Mouse (Mus musculus): ENCODE results near the gene Spryd4. TPM values are rescaled to one million over a fixed set of nuclear protein-coding genes. Genes with fewer than 3 reads are reported as not detected.

Spryd4 gene
- polyA plus RNA-seq, 1 experiment from 2014 or later, result 16.9 TPM

DNA sequence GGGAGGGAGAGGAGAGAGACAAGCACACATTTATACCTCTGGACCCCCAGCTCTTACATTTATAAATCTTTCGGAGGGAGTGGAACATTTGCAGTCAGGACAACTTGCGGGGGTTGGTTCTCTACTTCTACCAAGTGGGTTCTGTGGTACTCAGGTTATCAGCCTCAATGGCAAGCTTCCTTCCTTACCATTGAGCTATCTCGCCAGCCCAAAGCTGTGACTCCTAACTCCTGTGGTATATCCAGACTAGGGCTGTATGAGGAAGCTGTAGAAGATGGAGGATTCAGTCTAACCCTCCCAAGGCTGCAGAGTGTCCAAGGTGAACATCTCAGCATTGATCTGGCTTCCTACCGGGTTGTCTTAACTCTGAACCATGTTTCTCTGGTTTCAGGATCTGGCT lies 27.5 kb upstream of the Spryd4 start:
- H3K36me3 ChIP-seq (ENCODE audit: insufficient read depth, low read length), result no peaks in the 10 kb centered on the region
- 87% methylated on average over 4 of the region's 4 CpGs for WGBS
- TF ChIP-seq CTCF (IDR thresholded peaks at IDR 0.05), result no peak
- no peak for TF ChIP-seq EP300 (IDR thresholded peaks at IDR 0.05)

GRCm38 (mm10) chr10:128237807-128238480 lies 26.3 kb upstream of the Spryd4 start:
- Histone ChIP-seq H3K4me1 (ENCODE audit: insufficient read depth, low read depth, low read length) (no peaks in the 10 kb centered on the region), H3K36me3 (ENCODE audit: insufficient read depth, low read length) (no peaks in the 10 kb centered on the region), H3K27me3 (replicated peaks; ENCODE audit: insufficient read depth, low read length) (no peaks in the 10 kb centered on the region), H3K4me2 (replicated peaks; ENCODE audit: low read depth, low read length) (no peak overlapping the region), H3K9ac (replicated peaks; ENCODE audit: low read depth) (no peak overlapping the region), H3K9me3 (ENCODE audit: low read length) (no peaks in the 10 kb centered on the region), H3K4me3 (ENCODE audit: low read depth, low read length) (no peak overlapping the region), H3K27ac (ENCODE audit: low read length) (no peak overlapping the region)
- 75% methylated on average over 15 of the region's 15 CpGs for WGBS
- DNase-seq (ENCODE audit: low spot score) (peak; percentile 14), ATAC-seq (no peak)
- TF ChIP-seq CTCF (IDR thresholded peaks at IDR 0.05), result no peak
- no peak for TF ChIP-seq EP300 (IDR thresholded peaks at IDR 0.05)

More for the DNA sequence above, 27.5 kb upstream of the Spryd4 start:
- H3K9me3 ChIP-seq (ENCODE audit: low read length), result no peaks in the 10 kb centered on the region
- H3K4me1 ChIP-seq (ENCODE audit: insufficient read depth, low read depth, low read length), result no peaks in the 10 kb centered on the region
- ATAC-seq, result no peak
- DNase-seq (ENCODE audit: low spot score), result no peak
- H3K9ac ChIP-seq (replicated peaks; ENCODE audit: low read depth), result no peak overlapping the region
- H3K27me3 ChIP-seq (replicated peaks; ENCODE audit: insufficient read depth, low read length), result no peaks in the 10 kb centered on the region
- no peak overlapping the region for H3K4me3 ChIP-seq (ENCODE audit: low read depth, low read length)
- H3K27ac ChIP-seq (ENCODE audit: low read length), result no peak overlapping the region
- H3K4me2 ChIP-seq (replicated peaks; ENCODE audit: low read depth, low read length), result no peak overlapping the region

GRCm38 (mm10) chr10:128236321-128236720 lies 24.7 kb upstream of the Spryd4 start:
- H3K9ac ChIP-seq (replicated peaks; ENCODE audit: low read depth), result no peak overlapping the region
- ATAC-seq, result no peak
- no peaks in the 10 kb centered on the region for H3K27me3 ChIP-seq (replicated peaks; ENCODE audit: insufficient read depth, low read length)
- H3K36me3 ChIP-seq (ENCODE audit: insufficient read depth, low read length), result no peaks in the 10 kb centered on the region
- no peaks in the 10 kb centered on the region for H3K9me3 ChIP-seq (ENCODE audit: low read length)
- no peak for DNase-seq (ENCODE audit: low spot score)
- H3K4me1 ChIP-seq (ENCODE audit: insufficient read depth, low read depth, low read length), result no peaks in the 10 kb centered on the region
- no peak overlapping the region for H3K4me3 ChIP-seq (ENCODE audit: low read depth, low read length)
- no peak overlapping the region for H3K4me2 ChIP-seq (replicated peaks; ENCODE audit: low read depth, low read length)
- no peak overlapping the region for H3K27ac ChIP-seq (ENCODE audit: low read length)
- TF ChIP-seq CTCF (IDR thresholded peaks at IDR 0.05) (no peak), EP300 (IDR thresholded peaks at IDR 0.05) (no peak)
- WGBS, result 82% methylated on average over 4 of the region's 4 CpGs

GRCm38 (mm10) chr10:128232420-128232985 lies 20.9 kb upstream of the Spryd4 start:
- 0% methylated on average over 14 of the region's 14 CpGs for WGBS
- Histone ChIP-seq H3K4me2 (replicated peaks; ENCODE audit: low read depth, low read length) (peak overlapping the region; percentile 87), H3K36me3 (ENCODE audit: insufficient read depth, low read length) (no peaks in the 10 kb centered on the region), H3K27ac (ENCODE audit: low read length) (peak overlapping the region; percentile 90), H3K4me1 (ENCODE audit: insufficient read depth, low read depth, low read length) (no peaks in the 10 kb centered on the region), H3K9me3 (ENCODE audit: low read length) (no peaks in the 10 kb centered on the region), H3K9ac (replicated peaks; ENCODE audit: low read depth) (peak overlapping the region; percentile 48), H3K27me3 (replicated peaks; ENCODE audit: insufficient read depth, low read length) (no peaks in the 10 kb centered on the region), H3K4me3 (ENCODE audit: low read depth, low read length) (peak overlapping the region; percentile 72)
- ATAC-seq, result peak; percentile 59
- peak; percentile 94 for DNase-seq (ENCODE audit: low spot score)
- TF ChIP-seq CTCF (IDR thresholded peaks at IDR 0.05), result peak; percentile 90
- no peak for TF ChIP-seq EP300 (IDR thresholded peaks at IDR 0.05)

- Histone ChIP-seq H3K27me3 (replicated peaks; ENCODE audit: insufficient read depth, low read length) (no peaks in the 10 kb centered on the region), H3K9me3 (ENCODE audit: low read length) (no peaks in the 10 kb centered on the region), H3K36me3 (ENCODE audit: insufficient read depth, low read length) (no peaks in the 10 kb centered on the region), H3K4me2 (replicated peaks; ENCODE audit: low read depth, low read length) (peak within 1 kb of the TSS; percentile 87), H3K4me1 (ENCODE audit: insufficient read depth, low read depth, low read length) (no peaks in the 10 kb centered on the region), H3K27ac (ENCODE audit: low read length) (peak within 1 kb of the TSS; percentile 90), H3K4me3 (ENCODE audit: low read depth, low read length) (peak within 1 kb of the TSS; percentile 72), H3K9ac (replicated peaks; ENCODE audit: low read depth) (peak within 1 kb of the TSS; percentile 48)
- DNase-seq (ENCODE audit: low spot score), result peak; percentile 84
- ATAC-seq, result peak; percentile 94
- WGBS, result 1% methylated on average over 53 of the region's 58 CpGs
- 0 out of 2 replicates have a peak, but pooled peaks have one; percentile 37 for TF ChIP-seq EP300 (IDR thresholded peaks at IDR 0.05)
- TF ChIP-seq CTCF (IDR thresholded peaks at IDR 0.05), result no peak
These were observed 20.3 kb upstream of the Spryd4 start, which contains the start of gene Timeless for GRCm38 (mm10) chr10:128231697-128232419. Gene Timeless, plus strand, starts transcription at chr10:128232065.

DNA sequence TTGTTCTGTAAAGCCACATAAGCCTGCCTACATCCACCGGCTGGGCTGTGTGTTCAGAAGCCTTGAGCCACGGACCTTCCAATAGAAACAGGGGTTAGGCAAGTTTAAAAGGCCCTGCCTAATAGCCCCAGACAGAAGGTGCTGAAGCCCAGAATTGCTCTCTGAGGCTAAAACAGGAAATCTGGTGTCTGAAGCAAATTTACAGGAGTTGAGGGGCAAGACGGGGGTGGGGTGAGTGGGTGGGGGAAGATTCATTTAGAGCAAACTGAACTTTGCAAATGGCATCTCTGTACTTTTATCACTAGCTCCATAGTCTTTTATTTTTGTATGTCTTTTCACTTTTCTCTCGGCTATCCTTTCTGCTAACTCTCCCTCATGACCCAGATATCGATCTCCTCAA lies 19.5 kb upstream of the Spryd4 start:
- 8% methylated on average over 5 of the region's 5 CpGs for WGBS
- ATAC-seq, result no peak
- H3K4me3 ChIP-seq (ENCODE audit: low read depth, low read length), result peak overlapping the region; percentile 72; the same call in 1 of the 2 replicates

More for the DNA sequence above, 19.5 kb upstream of the Spryd4 start:
- no peaks in the 10 kb centered on the region for H3K36me3 ChIP-seq (ENCODE audit: insufficient read depth, low read length)
- H3K9me3 ChIP-seq (ENCODE audit: low read length), result no peaks in the 10 kb centered on the region
- no peak overlapping the region for H3K9ac ChIP-seq (replicated peaks; ENCODE audit: low read depth)
- H3K27me3 ChIP-seq (replicated peaks; ENCODE audit: insufficient read depth, low read length), result no peaks in the 10 kb centered on the region
- H3K27ac ChIP-seq (ENCODE audit: low read length), result no peak overlapping the region
- TF ChIP-seq CTCF (IDR thresholded peaks at IDR 0.05) (no peak), EP300 (IDR thresholded peaks at IDR 0.05) (no peak)
- H3K4me2 ChIP-seq (replicated peaks; ENCODE audit: low read depth, low read length), result peak overlapping the region; percentile 87
- no peak for DNase-seq (ENCODE audit: low spot score)
- H3K4me1 ChIP-seq (ENCODE audit: insufficient read depth, low read depth, low read length), result no peaks in the 10 kb centered on the region

Measured in lung, postnatal 0 days (tissue).